Mouse (Mus musculus) layer of hippocampus, adult 2 months (tissue): Measurements from ENCODE around the gene Stat3. TPM values are rescaled to one million over a fixed set of nuclear protein-coding genes. Genes with fewer than 3 reads are reported as not detected.
A peak's percentile ranks its signal among the peaks of the same experiment; 100 is the strongest.

Source experiments
- DNase-seq, 2 experiments: peaks; one replicate each; pipeline ENCODE4 v3.0.0; 2022; ENCODE audit warnings: low spot score in 2 of 2
- H3K27ac ChIP-seq: fragments of 200-600 bp; 2 replicates; pipeline ENCODE4 v1.8.1; 2022
- H3K4me3 ChIP-seq: fragments of 200-600 bp; 2 replicates; pipeline ENCODE4 v1.8.1; 2022; ENCODE audit warnings: mild to moderate bottlenecking
- CTCF ChIP-seq: fragments of 200-600 bp; conservative IDR thresholded peaks from 2 replicates; pipeline ENCODE4 v1.8.1; 2022; ENCODE audit warnings: antibody characterized with exemption, mild to moderate bottlenecking, moderate library complexity
- total RNA-seq, 2 experiments: library from RNA; stranded (reverse); gene quantifications; 2 replicates each; pipeline ENCODE4 v1.2.3; 2021

Stat3 gene
- total RNA-seq, 2 experiments from 2014 or later, result 39.5 to 42.3 TPM

DNA sequence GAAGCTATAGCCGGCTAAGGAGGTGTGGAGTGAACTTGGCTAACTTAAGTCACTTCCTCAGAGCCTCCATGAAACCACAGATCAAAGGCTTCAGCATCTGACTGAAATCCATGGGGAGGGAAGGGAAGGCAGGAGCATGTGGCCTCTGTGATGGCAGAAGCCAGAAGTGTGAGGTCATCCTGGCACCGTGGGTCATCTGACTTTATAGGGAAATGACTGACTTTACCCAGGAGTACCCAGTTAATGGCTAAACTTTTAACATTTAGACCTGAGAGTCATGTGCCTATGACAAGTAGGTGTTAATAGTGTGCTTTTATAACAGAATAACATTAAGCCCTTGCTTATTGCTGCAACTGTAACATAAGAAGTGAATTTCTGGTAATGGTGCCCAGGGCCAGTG lies 31.2 kb downstream of the Stat3 start:
- TF ChIP-seq CTCF, result no peak
- no peak overlapping the region for H3K27ac ChIP-seq
- DNase-seq, result no peak
- H3K4me3 ChIP-seq, result no peak overlapping the region

GRCm38 (mm10) chr11:100906885-100907284 lies 32.5 kb downstream of the Stat3 start:
- no peak for DNase-seq
- TF ChIP-seq CTCF, result no peak

GRCm38 (mm10) chr11:100905929-100906328 lies 33.4 kb downstream of the Stat3 start:
- TF ChIP-seq CTCF, result no peak
- no peak for DNase-seq
- no peak overlapping the region for H3K4me3 ChIP-seq
- H3K27ac ChIP-seq, result no peak overlapping the region

More at GRCm38 (mm10) chr11:100906885-100907284, 32.5 kb downstream of the Stat3 start:
- H3K4me3 ChIP-seq, result no peak overlapping the region
- no peak overlapping the region for H3K27ac ChIP-seq

- TF ChIP-seq CTCF, result no peak
- Histone ChIP-seq H3K4me3 (no peak overlapping the region), H3K27ac (no peak overlapping the region)
- no peak for DNase-seq
Measured at GRCm38 (mm10) chr11:100904580-100905351, 34.6 kb downstream of the Stat3 start.

DNA sequence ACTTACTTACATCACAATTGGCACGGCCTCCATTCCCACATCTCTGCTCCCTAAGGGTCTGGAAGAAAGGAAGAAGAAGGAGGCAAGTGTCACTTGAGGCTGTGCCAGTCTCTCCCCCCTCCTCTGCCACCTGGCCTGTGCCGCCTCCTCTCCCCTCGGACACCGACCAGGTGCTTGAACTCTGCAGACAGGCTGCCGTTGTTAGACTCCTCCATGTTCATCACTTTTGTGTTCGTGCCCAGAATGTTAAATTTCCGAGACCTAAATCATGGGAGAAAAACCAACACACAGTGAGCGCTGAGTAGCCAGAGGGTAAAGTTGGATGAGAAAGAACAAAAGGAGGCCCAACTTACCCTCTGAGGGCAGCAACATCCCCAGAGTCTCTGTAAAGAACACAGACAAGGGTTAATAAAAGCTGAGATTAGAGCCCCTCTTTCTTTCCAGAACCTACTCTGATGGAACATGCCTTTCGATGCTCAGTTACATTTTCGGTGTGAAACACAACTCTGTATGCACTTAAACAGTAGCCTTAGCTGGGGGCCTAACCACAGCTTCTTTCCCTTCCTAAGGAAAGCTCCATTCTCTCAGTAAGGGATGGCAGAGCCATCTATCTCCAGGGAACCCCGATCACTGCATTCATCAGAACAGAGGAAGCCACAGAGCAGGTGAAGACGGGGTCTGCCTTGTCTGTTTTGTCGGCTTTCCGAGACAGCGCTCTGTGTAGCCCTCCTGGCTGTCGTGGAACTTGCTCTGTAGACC lies 40.7 kb downstream of the Stat3 start:
- DNase-seq, result no peak
- no peak for TF ChIP-seq CTCF
- no peak overlapping the region for H3K4me3 ChIP-seq
- no peak overlapping the region for H3K27ac ChIP-seq

GRCm38 (mm10) chr11:100897294-100898231 lies 41.8 kb downstream of the Stat3 start:
- no peak for TF ChIP-seq CTCF
- H3K27ac ChIP-seq, result no peak overlapping the region
- no peak overlapping the region for H3K4me3 ChIP-seq
- peak; percentile 62 to 77 for DNase-seq

- TF ChIP-seq CTCF, result no peak
- no peak overlapping the region for H3K27ac ChIP-seq
- no peak for DNase-seq
- H3K4me3 ChIP-seq, result no peak overlapping the region
Measured at GRCm38 (mm10) chr11:100896078-100896477, 43.3 kb downstream of the Stat3 start.

GRCm38 (mm10) chr11:100894146-100894918 lies 45.0 kb downstream of the Stat3 start:
- Histone ChIP-seq H3K27ac (no peak overlapping the region), H3K4me3 (no peak overlapping the region)
- no peak for DNase-seq
- TF ChIP-seq CTCF, result no peak

DNA sequence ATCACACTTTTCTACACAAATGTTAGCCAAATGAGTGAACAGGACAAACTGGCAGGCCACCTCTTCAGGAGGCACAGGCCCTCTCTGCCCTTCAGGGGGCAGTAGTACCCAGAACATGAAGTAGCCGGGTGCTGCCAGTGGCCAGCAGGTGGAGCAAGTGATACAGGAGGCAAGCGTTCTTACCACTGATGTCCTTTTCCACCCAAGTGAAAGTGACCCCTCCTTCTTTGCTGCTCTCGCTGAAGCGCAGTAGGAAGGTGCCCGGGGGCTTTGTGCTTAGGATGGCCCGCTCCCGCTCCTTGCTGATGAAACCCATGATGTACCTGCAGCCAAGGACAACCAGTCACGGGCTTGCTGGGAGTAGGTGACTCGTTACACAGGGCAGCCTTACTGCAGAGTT lies 45.9 kb downstream of the Stat3 start:
- DNase-seq, result peak; percentile 89 to 91
- H3K4me3 ChIP-seq, result no peak overlapping the region
- TF ChIP-seq CTCF, result peak; percentile 100
- H3K27ac ChIP-seq, result no peak overlapping the region

DNA sequence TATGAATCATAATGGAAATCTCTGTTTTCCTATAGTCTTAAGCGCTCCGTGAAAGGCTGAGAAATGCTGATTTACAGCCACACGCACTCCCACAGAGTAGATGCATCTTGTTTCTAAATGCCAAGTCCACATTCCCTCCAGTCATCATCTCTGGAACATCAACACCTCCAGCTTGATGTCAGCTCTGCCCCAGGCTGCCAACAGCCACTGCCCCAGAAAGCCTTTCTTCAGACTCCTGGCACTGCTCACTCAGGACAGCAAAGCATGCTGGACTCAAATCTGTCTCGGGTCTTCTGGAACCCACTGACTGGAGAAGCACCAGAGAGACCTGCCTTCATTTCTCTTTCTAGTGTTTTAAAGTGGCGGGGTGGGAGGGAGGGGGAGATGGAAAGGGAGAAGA lies 46.9 kb downstream of the Stat3 start:
- no peak for TF ChIP-seq CTCF
- DNase-seq, result no peak
- H3K4me3 ChIP-seq, result no peak overlapping the region
- H3K27ac ChIP-seq, result no peak overlapping the region

GRCm38 (mm10) chr11:100891256-100892123 lies 47.9 kb downstream of the Stat3 start:
- DNase-seq, result no peak
- H3K27ac ChIP-seq, result no peak overlapping the region
- TF ChIP-seq CTCF, result peak; percentile 39; the same call in 1 of the 2 replicates

More at GRCm38 (mm10) chr11:100891256-100892123, 47.9 kb downstream of the Stat3 start:
- H3K4me3 ChIP-seq, result no peak overlapping the region
